Mouse (Mus musculus) bone marrow macrophage, adult 2 months (primary cell): ENCODE measurements around the gene Kcnj15.

ENCODE experiments used
- CTCF ChIP-seq: IDR thresholded peaks from 2 replicates; pipeline ENCODE4 v1.5.1; 2012; ENCODE audit warnings: low read depth, mild to moderate bottlenecking, low read length, moderate library complexity
- POLR2A ChIP-seq: IDR thresholded peaks from 2 replicates; pipeline ENCODE4 v1.6.1; 2012; ENCODE audit warnings: mild to moderate bottlenecking, low read depth, low read length, borderline replicate concordance

GRCm38 (mm10) chr16:95216824-95217223, 40.5 kb upstream of the Kcnj15 start:
- TF ChIP-seq CTCF (no peak), POLR2A (no peak)
